Mouse (Mus musculus): ENCODE results near the gene Ddb2.
A peak's percentile ranks its signal among the peaks of the same experiment; 100 is the strongest.
"Not testable (repeated sequence)": the region's sequence is repeated elsewhere in the genome, so short reads cannot be mapped to it uniquely, and the experiment has no call there.

The Ddb2 gene

DNA sequence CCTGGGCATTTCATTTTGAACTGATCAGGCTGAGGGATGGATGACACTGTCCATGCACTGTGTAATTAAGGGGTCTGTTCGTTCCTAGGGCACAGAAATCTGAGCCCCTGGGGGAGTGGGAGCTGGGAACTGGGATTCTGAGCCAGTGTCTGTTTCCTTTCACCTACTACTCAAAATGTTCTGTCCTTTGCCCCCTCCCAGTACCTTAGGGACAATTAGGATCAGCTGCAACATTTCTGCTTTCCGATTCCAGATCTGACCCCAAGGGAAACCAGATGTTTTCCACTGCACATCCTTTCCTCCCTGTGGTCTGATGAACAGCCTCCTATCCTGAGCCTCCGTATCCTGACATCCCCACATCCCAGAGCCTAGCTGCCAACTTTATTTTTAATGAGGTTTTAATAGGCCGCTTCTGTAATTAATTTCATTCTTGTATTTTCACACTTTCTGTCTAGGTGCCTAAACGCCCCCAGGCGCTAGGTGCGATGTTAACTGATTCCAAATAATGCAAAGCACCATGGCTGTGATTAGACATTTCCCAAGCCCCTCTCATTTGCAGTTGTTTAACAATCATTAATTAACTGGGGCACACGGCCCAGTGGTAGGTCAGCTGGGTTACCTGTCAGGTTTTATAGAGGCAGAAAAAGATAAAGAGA lies 18.1 kb upstream of the Ddb2 start:
- DNase-seq = no peak

DNA sequence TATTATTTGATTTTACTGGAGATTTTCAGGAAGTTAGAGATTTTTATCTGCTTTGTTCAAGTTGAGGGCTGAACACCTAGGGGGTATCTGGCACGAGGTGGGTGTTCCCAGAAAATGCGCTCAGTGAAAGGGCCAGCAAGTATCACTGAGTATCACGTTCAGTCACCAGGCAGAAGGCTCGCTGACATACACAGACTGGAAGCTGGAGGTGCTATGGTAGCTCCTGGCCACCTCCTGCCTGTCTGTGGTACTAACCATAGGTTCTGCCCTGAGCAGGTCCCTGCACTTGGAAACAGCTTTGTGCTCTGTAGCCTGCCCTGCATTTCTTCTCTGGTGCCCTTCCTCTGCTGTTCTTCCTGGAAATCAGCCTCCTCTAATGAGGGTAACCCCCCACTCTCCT lies 15.7 kb upstream of the Ddb2 start:
- DNase-seq = no peak

DNA sequence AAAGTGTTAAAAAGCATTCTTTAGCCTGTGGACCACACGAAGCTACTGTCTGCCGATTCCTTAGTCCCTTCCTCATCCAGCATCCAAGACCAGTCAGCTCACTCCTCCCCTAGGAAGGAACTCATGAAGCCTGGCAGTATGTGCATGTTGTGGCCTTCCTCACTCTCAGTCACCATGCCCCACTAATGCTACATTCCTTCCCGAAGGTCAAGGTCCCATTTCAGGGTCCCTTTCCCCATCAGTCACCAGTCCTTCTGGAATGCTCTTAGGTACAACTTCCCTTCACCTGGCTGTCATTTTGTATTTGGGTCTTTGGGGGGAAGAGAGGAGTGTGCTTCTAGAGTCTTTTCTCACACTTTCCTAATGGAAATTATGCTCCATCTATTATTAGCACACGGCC lies 15.2 kb upstream of the Ddb2 start:
- no peak for DNase-seq

DNA sequence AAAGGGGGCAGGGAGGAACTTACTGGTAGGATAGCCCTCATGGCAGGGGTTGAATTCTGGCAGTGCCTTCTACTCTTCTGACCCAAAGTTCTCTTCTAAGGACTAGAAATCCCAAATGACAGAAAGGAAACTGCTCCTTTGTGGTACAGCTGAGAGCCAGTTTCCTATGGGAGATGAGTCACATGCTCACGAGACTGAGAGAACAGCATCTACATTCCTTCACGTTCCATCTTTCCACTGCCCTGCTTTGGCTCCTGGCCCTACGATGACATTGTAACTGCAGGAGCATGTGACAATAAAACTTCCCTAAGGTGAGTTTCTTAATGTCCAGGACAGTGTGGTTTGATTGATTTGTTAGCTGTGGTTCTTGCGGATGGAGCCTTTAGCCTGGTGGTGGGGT lies 11.6 kb upstream of the Ddb2 start:
- DNase-seq = no peak

DNA sequence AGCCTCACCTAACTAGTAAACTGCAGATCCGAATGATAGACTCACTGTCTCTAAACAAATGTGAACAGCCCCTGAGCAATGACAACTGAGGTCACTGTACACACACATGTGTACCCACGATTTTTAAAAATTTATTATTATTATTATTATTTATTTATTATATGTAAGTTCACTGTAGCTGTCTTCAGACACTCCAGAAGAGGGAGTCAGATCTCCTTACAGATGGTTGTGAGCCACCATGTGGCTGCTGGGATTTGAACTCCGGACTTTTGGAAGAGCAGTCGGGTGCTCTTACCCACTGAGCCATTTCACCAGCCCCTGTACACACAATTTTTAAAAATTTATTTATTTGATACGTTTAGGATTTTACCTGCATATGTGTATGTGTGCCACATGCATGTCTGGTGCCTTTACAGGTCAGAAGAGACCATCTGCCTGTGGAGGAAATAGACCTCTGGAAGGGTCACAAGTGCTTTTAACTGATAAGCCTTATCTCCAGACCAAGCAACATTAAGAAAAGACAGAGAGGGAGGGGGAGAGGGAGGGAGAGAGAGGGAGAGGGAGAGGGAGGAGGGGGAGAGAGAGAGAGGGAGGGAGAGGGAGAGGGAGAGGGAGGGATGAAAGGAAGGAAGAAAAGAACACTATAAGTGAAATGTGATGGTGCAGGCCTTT lies 7.9 kb upstream of the Ddb2 start:
- DNase-seq = no peak

DNA sequence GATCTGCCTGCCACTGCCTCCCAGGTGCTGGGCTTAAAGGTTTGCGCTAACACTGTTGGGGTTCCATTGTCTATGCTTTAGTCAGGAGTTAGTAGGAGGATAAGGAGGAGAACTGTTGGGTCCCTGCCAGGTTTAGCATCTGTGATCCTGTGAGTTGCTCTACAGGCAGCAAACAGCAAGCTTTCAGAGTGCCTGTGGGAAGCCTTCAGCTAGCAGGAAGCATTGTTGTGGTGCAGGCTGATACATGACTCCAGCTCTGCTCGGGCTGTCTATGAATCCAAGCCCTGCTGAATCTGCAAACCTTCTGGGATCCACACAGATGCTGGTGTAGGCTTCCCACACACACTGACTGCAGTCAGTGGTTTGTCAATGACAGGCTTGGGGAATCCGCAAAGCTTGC lies 6.6 kb upstream of the Ddb2 start:
- DNase-seq = no peak

DNA sequence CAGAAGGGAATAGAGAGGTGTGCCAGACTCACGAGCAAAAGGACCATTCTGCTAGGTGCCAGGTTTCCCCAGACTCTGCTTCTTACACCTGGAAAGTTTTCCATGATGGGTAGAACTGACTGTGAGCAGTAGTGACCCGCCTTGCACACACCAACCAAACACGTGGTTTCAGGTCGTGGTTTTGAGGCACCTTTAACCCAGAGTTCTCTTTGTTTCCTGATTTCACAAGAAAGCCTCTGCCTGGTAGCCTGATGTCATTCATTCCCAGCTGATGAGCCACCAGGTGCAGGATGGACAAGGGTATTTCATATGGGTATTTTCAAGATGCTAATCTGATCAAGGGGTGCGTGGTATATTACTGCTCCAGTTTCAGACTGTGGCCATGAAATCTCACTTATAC lies 5.8 kb upstream of the Ddb2 start:
- no peak for DNase-seq

DNA sequence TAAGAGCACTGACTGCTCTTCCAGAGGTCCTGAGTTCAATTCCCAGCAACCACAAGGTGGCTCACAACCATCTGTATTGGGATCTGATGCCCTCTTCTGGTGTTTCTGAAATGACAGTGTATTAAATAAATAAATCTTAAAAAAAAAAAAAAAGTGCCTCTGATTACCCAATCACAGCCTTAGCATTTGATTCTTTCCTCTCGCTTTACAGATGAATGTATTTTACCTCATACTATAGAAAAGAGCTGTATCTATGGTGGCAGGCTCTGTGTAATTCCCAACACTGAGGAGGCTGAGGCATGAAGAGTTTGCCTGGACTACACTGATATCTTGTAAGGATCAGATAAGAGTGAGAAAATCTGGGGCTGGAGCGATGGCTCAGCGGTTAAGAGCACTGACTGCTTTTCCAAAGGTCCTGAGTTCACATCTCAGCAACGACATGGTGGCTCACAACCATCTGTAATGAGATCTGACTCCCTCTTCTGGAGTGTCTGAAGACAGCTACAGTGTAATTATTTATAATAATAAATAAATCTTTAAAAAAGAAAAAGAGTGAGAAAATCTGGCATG lies 814 bp upstream of the Ddb2 start:
- DNase-seq = not testable (repeated sequence)

DNA sequence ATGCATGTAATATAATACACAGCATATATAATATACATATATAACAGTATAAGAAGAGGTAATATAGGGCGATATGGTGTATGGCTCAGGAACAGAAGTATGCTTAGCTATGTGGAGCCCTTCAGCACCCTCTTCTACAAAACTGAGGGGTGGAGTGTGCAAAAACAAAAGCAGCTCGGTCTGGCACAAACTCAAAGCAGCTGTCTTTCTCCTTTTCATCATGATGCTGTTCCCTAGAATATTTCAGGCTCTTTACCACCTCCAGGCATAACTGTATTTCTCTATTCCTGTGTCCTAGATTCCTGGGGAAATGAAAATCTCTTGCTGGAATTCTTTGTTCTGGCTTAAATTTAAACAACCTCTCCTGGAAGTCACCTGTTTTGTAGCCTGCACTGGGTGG lies 7.0 kb downstream of the Ddb2 start:
- DNase-seq = no peak

DNA sequence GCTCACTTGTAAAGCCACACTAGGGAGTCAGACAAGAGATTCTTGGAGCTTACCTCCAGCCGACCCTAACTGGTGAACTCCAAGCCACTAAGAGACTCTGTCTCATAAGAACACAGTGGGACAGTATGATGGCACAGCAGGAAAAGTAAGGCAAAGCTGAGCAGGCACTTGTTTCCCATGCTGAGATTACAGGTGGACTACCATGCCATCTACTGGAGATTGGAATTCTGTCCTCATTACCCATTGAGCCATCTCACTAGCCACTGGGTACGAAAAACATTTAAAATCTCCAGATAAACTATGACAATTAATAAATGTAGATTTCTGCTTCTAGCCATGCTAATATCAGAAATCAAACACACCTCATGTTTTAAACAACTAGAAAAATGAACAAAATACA lies 13.2 kb downstream of the Ddb2 start:
- DNase-seq = no peak

DNA sequence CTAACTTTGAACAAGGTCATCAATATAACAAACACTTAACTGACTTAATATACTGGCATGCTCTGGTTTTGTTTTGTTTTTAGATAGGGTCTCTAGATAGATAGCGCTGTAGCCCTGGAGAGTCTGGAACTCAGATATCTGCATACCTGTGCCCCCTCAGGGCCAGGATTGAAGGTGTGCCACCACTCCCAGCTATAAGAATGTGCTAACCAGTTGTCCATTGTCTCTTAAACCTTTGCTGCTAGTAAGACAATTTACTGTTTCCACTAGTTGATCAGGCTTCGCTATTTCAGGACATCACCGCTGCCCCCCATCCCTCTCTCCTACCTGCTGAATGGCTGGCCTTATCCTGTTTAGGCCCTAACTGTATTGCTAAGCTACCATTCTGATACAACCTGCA lies 16.3 kb downstream of the Ddb2 start:
- DNase-seq = no peak

DNA sequence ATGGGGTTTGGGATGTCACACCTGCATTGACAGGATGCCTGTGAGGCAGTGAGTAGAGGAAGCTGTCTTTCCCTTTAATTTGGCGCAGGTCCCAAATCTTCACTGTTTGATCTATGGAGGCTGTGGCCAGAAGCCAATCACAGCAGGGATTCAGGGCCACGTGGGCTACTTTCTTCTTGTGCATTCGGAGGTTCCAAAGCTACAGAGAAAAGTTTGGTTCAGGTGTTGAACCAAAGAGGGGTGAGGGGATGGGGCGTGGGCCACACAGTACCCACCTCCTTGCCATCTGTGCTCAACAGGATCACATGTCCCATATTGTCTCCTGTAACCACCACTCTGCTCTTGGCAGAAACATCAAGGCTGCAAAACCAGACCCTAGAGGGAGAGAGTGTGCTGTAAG lies 19.8 kb downstream of the Ddb2 start:
- peak; percentile 70 for DNase-seq

DNA sequence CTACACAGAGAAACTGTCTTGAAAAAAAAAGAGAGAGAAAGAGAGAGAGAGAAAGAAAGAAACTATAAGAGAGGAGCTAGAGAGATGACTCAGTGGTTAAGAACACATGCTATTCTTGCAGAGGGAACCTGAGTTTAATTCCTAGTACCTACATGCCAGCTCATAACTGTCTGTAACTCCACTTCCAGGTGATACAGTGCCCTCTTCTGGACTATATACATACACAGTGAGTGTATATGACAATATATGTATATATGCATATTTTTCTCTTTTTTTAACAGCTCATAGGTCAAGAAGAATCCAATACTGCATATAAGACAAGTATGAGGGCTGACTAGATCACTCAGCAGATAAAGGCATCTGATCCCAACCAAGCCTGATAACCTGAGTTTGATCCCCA lies 23.5 kb downstream of the Ddb2 start:
- DNase-seq = no peak

DNA sequence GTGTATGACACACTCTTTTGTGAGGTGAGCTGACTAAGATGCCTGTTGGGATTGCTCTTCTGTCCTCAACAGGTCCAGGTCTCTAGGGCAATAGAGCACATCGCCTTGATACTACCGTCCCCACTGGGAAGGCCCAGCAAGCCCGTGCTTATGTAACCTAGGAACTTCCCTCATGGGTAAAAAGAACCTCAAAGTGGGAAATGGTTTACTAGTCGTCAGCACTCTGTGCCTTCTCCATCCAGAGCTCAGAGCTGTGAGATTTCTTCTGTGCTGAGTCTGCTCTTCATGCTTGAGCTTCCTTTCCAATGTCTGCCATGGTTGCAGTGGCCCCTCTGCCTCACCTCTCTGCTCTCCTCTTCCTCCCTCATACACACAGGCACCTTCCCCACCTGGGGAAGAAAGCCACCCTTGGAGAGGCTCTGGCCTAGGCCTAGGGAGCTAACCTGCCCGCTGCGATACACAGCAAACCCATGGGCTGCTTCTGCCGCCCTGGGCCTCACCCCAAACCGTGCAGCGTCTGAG lies 30.5 kb downstream of the Ddb2 start:
- no peak for DNase-seq

DNA sequence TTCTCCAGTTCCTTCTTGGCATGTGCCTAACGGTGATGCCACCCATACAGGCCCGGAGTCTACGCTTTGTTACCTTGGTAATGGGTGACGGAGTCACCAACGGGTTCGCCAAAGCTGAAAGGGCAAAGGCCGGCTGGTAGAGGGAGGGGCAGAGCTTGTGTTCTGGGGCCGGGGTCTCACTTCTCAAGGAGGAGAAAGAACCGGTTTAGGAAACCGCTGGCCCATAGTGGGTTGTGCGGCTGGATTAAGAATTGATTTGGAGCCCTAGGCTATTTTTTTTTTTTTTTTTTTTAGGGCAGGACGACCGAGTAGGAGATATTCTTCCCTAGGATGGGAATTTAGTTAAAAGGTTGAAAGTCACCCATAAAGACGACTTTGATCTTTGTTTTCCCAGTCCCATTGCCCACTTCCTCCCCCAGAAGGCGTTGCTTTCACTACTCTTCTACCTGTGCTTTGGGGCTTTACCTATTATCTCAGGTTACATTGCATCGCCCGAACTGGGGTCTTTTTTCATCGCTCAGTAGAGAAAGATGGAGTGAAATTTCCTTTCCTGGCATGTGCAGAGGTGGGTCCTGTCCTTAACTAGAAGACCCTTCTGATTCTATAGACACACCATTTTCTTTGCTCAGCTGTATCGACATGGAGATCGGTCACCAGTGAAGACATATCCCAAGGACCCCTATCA lies 33.7 kb downstream of the Ddb2 start:
- no peak for DNase-seq

DNA sequence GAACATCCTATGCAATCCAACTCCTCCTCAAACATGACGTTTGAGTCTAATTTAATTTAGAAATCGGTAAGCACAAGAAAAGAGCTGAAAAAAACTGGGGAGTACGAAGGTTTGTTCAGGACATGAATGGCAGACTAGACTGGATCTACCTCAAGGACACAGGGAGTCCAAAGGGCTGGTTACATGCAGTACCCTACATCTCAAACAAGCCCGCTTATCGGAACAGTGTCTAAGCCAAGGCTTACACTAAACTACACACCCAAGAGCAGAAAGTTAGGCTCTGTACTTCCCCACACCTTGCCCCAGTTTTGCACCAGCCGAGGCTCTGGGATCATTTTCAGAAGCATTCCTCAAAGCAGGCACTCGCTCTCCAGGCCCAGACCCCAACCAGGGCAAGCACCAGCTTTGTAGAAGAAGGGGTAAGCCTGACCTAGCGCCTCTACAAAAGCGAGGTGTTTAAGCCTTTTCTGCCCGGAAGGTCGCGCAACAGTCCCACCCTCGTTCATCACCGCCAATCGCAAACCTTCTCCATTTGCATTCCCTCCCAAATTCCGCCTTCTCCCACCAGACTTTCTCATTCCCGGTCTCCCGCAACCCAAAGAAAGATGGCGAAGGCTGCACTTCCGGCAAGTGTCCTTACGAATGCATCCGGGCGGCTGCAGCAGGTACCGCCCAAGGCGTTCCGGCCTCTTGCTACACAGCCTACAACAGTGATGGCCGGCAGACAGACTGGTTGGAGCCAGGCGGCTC lies 34.4 kb downstream of the Ddb2 start, which contains the start of the genes Nr1h3 and Acp2:
TSS of gene Nr1h3 (minus strand) at position 613 of the 750 bp plus-strand sequence.
TSS of gene Acp2 (plus strand) at position 664 of the 750 bp plus-strand sequence.
- DNase-seq = peak; percentile 89

DNA sequence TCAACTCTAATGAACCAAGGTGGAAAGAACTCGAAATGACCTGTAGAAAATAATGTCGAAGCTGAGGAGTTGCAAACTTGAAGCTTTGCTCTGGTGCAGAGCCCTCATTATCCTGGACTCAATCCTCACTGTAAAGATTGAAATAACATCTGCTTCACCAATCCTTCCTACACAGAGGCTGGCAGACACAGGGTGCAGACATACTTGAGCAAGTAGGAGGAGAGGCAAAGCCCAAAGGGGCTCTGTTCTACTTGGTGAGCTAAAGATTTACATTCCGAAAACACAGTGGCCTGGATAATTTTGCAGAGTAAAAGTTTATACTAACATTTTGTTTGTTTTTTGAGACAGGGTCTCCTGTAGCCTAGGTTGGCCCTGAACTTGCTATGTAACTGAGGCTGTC lies 37.9 kb downstream of the Ddb2 start:
- DNase-seq = no peak

DNA sequence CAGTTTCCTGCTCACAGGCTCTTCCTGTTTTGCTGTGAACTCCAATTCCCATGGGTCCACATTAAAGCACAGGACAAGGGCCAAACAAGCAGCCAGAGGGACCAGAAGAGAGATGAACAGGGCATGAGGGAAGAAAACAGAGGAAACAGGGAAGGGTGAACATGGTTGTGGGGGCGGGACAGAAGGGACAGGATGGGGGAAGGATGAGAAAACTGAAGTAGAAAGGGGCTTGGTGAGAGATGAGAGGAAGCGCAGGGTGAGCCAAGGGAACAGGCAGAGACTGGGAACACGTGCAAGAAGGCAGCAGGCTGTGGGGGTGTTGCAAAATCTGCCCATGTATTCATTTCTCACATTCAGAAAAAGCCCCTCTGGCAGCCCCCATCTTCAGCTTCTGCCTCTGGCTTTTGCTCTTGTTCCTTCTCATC lies 40.2 kb downstream of the Ddb2 start:
- no peak for DNase-seq

DNA sequence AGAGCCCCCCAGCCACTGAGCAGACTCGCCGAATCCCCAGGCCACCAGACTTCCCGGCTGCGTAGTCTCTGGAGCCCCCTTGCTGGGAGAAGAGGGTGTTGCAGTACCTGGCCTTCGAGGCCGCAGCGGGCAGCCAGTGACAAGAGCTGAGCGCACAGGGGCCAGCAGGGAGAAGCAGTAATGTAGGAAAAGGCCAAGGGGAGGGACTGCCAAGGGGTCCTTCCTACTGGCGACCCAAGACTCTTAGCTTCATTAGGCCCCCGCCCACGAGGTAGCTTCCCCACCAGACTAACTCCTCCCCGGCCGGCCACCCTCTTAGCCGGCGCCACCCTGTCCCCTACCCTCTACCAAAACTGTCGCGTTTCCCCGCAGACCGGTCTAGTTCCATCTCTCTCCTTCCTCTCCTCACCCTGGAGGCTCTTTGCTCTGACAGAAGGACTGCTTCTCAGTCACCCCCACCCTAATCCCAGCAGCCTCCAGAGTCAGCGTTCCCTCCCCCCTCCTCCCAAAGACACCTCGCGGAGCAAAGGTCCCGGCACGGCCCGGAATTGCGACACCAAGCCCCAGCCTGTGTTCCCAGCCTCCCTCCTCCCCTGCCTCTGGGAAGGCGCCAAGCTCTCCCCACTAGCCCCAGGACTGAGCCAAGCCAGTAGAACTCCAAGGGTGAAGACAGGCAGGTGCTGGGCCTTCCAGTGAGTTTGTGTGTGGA lies 42.0 kb downstream of the Ddb2 start:
- peak; percentile 72 for DNase-seq

DNA sequence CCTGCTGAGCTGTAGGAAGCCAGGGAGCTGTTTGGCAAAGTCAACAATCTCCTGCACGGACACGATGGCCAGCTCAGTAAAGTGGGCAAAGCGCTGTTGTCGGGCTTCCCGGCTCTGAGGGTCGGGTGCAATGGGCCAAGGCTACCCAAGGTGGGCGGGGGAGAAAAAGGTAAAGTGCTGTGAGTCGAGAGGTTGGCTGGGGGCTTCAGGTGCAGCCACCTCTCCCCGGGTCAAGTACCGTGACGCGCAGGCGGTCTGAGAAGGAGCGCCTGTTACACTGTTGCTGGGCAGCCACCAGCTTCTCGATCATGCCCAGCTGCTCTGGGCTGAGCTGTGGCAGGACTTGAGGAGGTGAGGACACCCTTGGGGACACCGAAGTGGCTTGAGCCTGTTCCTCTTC lies 46.3 kb downstream of the Ddb2 start:
- DNase-seq = no peak

DNA sequence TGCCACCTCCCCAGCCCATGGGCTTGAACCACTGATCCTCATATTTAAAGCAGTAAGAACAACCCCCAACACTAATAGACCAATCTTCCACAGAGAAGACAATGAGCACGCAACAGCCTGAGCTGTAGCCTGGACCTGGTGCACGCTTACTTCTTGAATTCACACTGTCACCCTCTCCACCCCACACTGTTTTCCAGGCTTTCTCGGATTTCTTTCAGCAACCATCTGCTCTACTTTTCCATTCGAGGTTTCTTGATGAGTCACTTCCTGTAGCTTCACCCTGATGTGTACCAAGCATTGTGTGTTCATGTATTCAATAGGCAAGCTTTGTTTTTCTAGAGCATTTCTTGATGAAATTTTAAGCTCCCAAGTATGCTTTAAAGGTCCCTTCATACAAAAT lies 49.4 kb downstream of the Ddb2 start:
- no peak for DNase-seq

DNA sequence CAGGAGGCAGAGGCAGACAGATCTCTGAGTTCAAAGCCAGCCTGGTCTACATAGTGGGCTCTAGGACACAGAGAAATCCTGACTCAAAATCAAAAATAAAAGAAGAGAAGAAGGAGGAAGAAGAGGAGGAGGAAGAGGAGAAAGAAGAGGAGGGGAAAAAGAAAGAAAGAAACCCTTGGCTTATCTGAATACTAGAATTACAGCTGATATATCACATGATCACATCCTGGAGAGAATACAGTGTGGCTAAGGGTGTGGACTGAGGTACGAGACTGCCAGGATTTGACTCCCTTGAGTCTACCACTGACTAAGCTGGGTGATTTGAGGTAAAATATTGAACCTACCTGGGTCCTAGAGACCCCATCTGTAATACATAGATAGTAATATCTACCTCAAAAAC lies 50.6 kb downstream of the Ddb2 start:
- DNase-seq = no peak
